Mouse (Mus musculus) macrophage (primary cell): ENCODE data around the gene Cdk5rap3. TPM values are rescaled to one million over a fixed set of nuclear protein-coding genes. Genes with fewer than 3 reads are reported as not detected.

Experiments
- H3K27ac ChIP-seq: fragments of 350-480 bp; formaldehyde crosslinking; 2 replicates; pipeline ENCODE4 v1.9.0; 2021
- H3K36me3 ChIP-seq: fragments of 350-480 bp; formaldehyde crosslinking; 2 replicates; pipeline ENCODE4 v1.9.0; 2021; ENCODE audit errors: inconsistent target
- H3K4me3 ChIP-seq: fragments of 350-480 bp; formaldehyde crosslinking; 2 replicates; pipeline ENCODE4 v1.9.0; 2021; ENCODE audit errors: inconsistent target
- H3K79me2 ChIP-seq: fragments of 350-480 bp; formaldehyde crosslinking; 2 replicates; pipeline ENCODE4 v1.9.0; 2021; ENCODE audit errors: inconsistent target
- WGBS: methylation state at CpG from one replicate; pipeline ENCODE4 v1.1.7; 2026; ENCODE audit warnings: inconsistent platforms; ENCODE audit not compliant: missing documents; 5-methylcytosine and 5-hydroxymethylcytosine counted together
- polyA plus RNA-seq: library from polyadenylated mRNA; stranded (reverse); fragments of 250-400 nt; gene quantifications from 3 replicates; pipeline ENCODE4 v1.2.4, GENCODE M21; 2018; ENCODE audit warnings: inconsistent platforms
- total RNA-seq, 78 experiments: library from RNA; depleted of rRNA; stranded (reverse); fragments of 250-400 nt; gene quantifications; 1 replicate in 9 of 78; 2 replicates in 24 of 78; 3 replicates in 43 of 78; 4 replicates in 2 of 78; pipeline ENCODE4 v1.2.4; 2018; ENCODE audit warnings: inconsistent platforms in 56 of 78

Gene Cdk5rap3
- total RNA-seq (2018; cell fraction: chromatin; rRNA removed) = 10 to 100 TPM in 19 of 26 experiments, 1 to 10 TPM in 7; 3.0 to 54.9 (median 21.8) TPM
- 10 to 100 TPM in 23 of 26 experiments, 1 to 10 TPM in 3; 8.5 to 17.6 (median 13.3) TPM for total RNA-seq (2018; cell fraction: cytosol; rRNA removed)
- 10 to 100 TPM in 17 of 26 experiments, 1 to 10 TPM in 9; 3.6 to 32.5 (median 14.1) TPM for total RNA-seq (2018; cell fraction: nucleus; rRNA removed)
- polyA plus RNA-seq = 15.0 to 17.0 TPM (median 16.0 TPM) in 3 replicates

GRCm38 (mm10) chr11:96916044-96916884 lies at the start of gene Cdk5rap3:
Cdk5rap3 (minus strand) TSS chr11:96916496.
- Histone ChIP-seq H3K36me3 (peaks cover 4% of the 10 kb centered on the region; the same call in 1 of the 2 replicates), H3K27ac (peak within 1 kb of the TSS; percentile 27), H3K79me2 (no peaks in the 10 kb centered on the region), H3K4me3 (peak within 1 kb of the TSS; percentile 65)
- under 1% methylated on average over 54 of the region's 55 CpGs for WGBS

- Histone ChIP-seq H3K4me3 (no peak overlapping the region), H3K36me3 (peaks cover 19% of the 10 kb centered on the region), H3K79me2 (peaks cover 37% of the 10 kb centered on the region), H3K27ac (no peak overlapping the region)
- 20% methylated on average over 8 of the region's 8 CpGs for WGBS
Observed at GRCm38 (mm10) chr11:96963580-96963979, 47.3 kb upstream of the Cdk5rap3 start.

GRCm38 (mm10) chr11:96957061-96957805 lies 40.9 kb upstream of the Cdk5rap3 start:
- peaks cover 73% of the 10 kb centered on the region for H3K36me3 ChIP-seq
- no peaks in the 10 kb centered on the region for H3K79me2 ChIP-seq
- WGBS = 94% methylated on average over 8 of the region's 10 CpGs
- no peak overlapping the region for H3K4me3 ChIP-seq
- no peak overlapping the region for H3K27ac ChIP-seq

GRCm38 (mm10) chr11:96956009-96956724 lies 39.9 kb upstream of the Cdk5rap3 start:
- H3K79me2 ChIP-seq = no peaks in the 10 kb centered on the region
- 89% methylated on average over 18 of the region's 20 CpGs for WGBS
- H3K4me3 ChIP-seq = no peak overlapping the region
- H3K36me3 ChIP-seq = peaks cover 75% of the 10 kb centered on the region
- H3K27ac ChIP-seq = no peak overlapping the region

GRCm38 (mm10) chr11:96955094-96955493 lies 38.8 kb upstream of the Cdk5rap3 start:
- no peak overlapping the region for H3K27ac ChIP-seq
- no peak overlapping the region for H3K4me3 ChIP-seq
- peaks cover 76% of the 10 kb centered on the region for H3K36me3 ChIP-seq
- H3K79me2 ChIP-seq = no peaks in the 10 kb centered on the region
- WGBS = 97% methylated on average over 4 of the region's 4 CpGs

GRCm38 (mm10) chr11:96952896-96953295 lies 36.6 kb upstream of the Cdk5rap3 start:
- no peak overlapping the region for H3K27ac ChIP-seq
- peaks cover 69% of the 10 kb centered on the region for H3K36me3 ChIP-seq
- H3K4me3 ChIP-seq = no peak overlapping the region
- no peaks in the 10 kb centered on the region for H3K79me2 ChIP-seq
- WGBS = 55% methylated on average over 6 of the region's 6 CpGs

GRCm38 (mm10) chr11:96952426-96952825 lies 36.1 kb upstream of the Cdk5rap3 start:
- 63% methylated on average over 10 of the region's 10 CpGs for WGBS
- H3K36me3 ChIP-seq = peaks cover 65% of the 10 kb centered on the region
- no peak overlapping the region for H3K4me3 ChIP-seq
- no peak overlapping the region for H3K27ac ChIP-seq
- no peaks in the 10 kb centered on the region for H3K79me2 ChIP-seq

GRCm38 (mm10) chr11:96950767-96951166 lies 34.5 kb upstream of the Cdk5rap3 start:
- H3K36me3 ChIP-seq = peaks cover 48% of the 10 kb centered on the region
- H3K79me2 ChIP-seq = no peaks in the 10 kb centered on the region
- no peak overlapping the region for H3K4me3 ChIP-seq
- WGBS = 100% methylated on average over 1 of the region's 3 CpGs
- no peak overlapping the region for H3K27ac ChIP-seq

- WGBS = 51% methylated on average over 4 of the region's 4 CpGs
- Histone ChIP-seq H3K36me3 (peaks cover 19% of the 10 kb centered on the region; the same call in 1 of the 2 replicates), H3K79me2 (no peaks in the 10 kb centered on the region), H3K27ac (no peak overlapping the region), H3K4me3 (no peak overlapping the region)
Observed at GRCm38 (mm10) chr11:96947849-96948248, 31.6 kb upstream of the Cdk5rap3 start.

GRCm38 (mm10) chr11:96946498-96946897 lies 30.2 kb upstream of the Cdk5rap3 start:
- no peak overlapping the region for H3K27ac ChIP-seq
- H3K79me2 ChIP-seq = no peaks in the 10 kb centered on the region
- H3K36me3 ChIP-seq = peaks cover 5% of the 10 kb centered on the region; the same call in 1 of the 2 replicates
- 93% methylated on average over 9 of the region's 9 CpGs for WGBS
- H3K4me3 ChIP-seq = no peak overlapping the region

GRCm38 (mm10) chr11:96944844-96945580 lies 28.7 kb upstream of the Cdk5rap3 start:
- no peaks in the 10 kb centered on the region for H3K79me2 ChIP-seq
- peak overlapping the region; percentile 68 for H3K4me3 ChIP-seq
- peaks cover 3% of the 10 kb centered on the region; the same call in 1 of the 2 replicates for H3K36me3 ChIP-seq
- no peak overlapping the region for H3K27ac ChIP-seq
- WGBS = 20% methylated on average over 14 of the region's 14 CpGs

- H3K27ac ChIP-seq = peak within 1 kb of the TSS; percentile 46
- no peaks in the 10 kb centered on the region for H3K79me2 ChIP-seq
- H3K4me3 ChIP-seq = peak within 1 kb of the TSS; percentile 68
- WGBS = 1% methylated on average over 29 of the region's 29 CpGs
- H3K36me3 ChIP-seq = peaks cover 4% of the 10 kb centered on the region; the same call in 1 of the 2 replicates
Observed at GRCm38 (mm10) chr11:96943746-96944304, 27.5 kb upstream of the Cdk5rap3 start, which contains the start of gene Pnpo. Pnpo (minus strand) TSS chr11:96943986.

GRCm38 (mm10) chr11:96941989-96942590 lies 25.8 kb upstream of the Cdk5rap3 start:
- peaks cover 4% of the 10 kb centered on the region; the same call in 1 of the 2 replicates for H3K36me3 ChIP-seq
- no peaks in the 10 kb centered on the region for H3K79me2 ChIP-seq
- H3K4me3 ChIP-seq = no peak overlapping the region
- WGBS = 95% methylated on average over 6 of the region's 6 CpGs
- no peak overlapping the region for H3K27ac ChIP-seq
